In genomic region chr4:103120028-103120384, GRCm38 (mm10) we compare ENCODE assay signal across 8 mouse cellular contexts. TPM values are rescaled to one million over a fixed set of nuclear protein-coding genes. Genes with fewer than 3 reads are reported as not detected.
DNase-seq lines count a peak whose midpoint lies in the region; ATAC-seq and TF ChIP-seq lines count a peak whose summit lies in the region.

No protein-coding gene starts in this region.

- 12% methylated on average over 4 of the region's 4 CpGs for WGBS in heart, embryonic 13.5 days
- WGBS in forebrain, embryonic 14.5 days: 12% methylated on average over 4 of the region's 4 CpGs
- WGBS in liver, postnatal 0 days (ENCODE audit: insufficient replicate concordance): 4% methylated on average over 4 of the region's 4 CpGs

- no peak for ATAC-seq in heart, embryonic 13.5 days (ENCODE audit: extremely low read depth, insufficient number of reproducible peaks, low FRiP score, low TSS enrichment)
- ATAC-seq in forebrain, embryonic 14.5 days: no peak
- peak; percentile 54 for ATAC-seq in liver, postnatal 0 days

- H3K27ac ChIP-seq in heart, embryonic 13.5 days (replicated peaks): peak overlapping the region; percentile 98
- 0 out of 2 replicates have a peak overlapping the region, but pooled peaks have one; percentile 77 for H3K27ac ChIP-seq in forebrain, embryonic 14.5 days (ENCODE audit: low read depth, low read length)
- H3K27ac ChIP-seq in liver, postnatal 0 days (ENCODE audit: low read depth): peak overlapping the region; percentile 99

- no peak for TF ChIP-seq EP300 in liver, postnatal 0 days (IDR thresholded peaks at IDR 0.05; ENCODE audit: low read depth)

- intact Hi-C loops in heart, postnatal 10 days (cut with DNase I): loop anchor here (5.0 kb wide), 1 partner anchor 1768 kb away; no protein-coding TSS in a partner anchor
- intact Hi-C loops in left cerebral cortex, postnatal 36 days (cut with DNase I): no loop called here

- H3K27me3 ChIP-seq in heart, embryonic 13.5 days (replicated peaks): no peaks in the 10 kb centered on the region
- H3K27me3 ChIP-seq in forebrain, embryonic 14.5 days (replicated peaks; ENCODE audit: control insufficient read depth, insufficient read depth, low read length): no peaks in the 10 kb centered on the region
- no peaks in the 10 kb centered on the region for H3K27me3 ChIP-seq in liver, postnatal 0 days (ENCODE audit: insufficient read depth, low read length)

- peak overlapping the region; percentile 97 for H3K9ac ChIP-seq in heart, embryonic 13.5 days
- H3K9ac ChIP-seq in forebrain, embryonic 14.5 days (ENCODE audit: low read length): peak overlapping the region; percentile 84
- H3K9ac ChIP-seq in liver, postnatal 0 days (replicated peaks): peak overlapping the region; percentile 95

- H3K4me2 ChIP-seq in heart, embryonic 13.5 days: peak overlapping the region; percentile 71
- H3K4me2 ChIP-seq in forebrain, embryonic 14.5 days (ENCODE audit: low read length): peak overlapping the region; percentile 89
- peak overlapping the region; percentile 66 for H3K4me2 ChIP-seq in liver, postnatal 0 days (ENCODE audit: low read depth, low read length)

- DNase-seq in heart, postnatal 10 days: no peak
- peak; percentile 17 for DNase-seq in ES-CJ7 (ENCODE audit: low read depth, low spot score)
- peak; percentile 2 for DNase-seq in forebrain, embryonic 14.5 days (ENCODE audit: low spot score)
- peak; percentile 46 for DNase-seq in liver, postnatal 0 days
- no peak for DNase-seq in left cerebral cortex, postnatal 36 days (ENCODE audit: low spot score in 2 of 2)
- no peak for DNase-seq in spleen, postnatal 10 days (ENCODE audit: low spot score in 2 of 2)
- no peak for DNase-seq in adrenal gland, postnatal 14 days

- peaks cover 15% of the 10 kb centered on the region for H3K36me3 ChIP-seq in heart, embryonic 13.5 days
- 0 out of 2 replicates have a peak, but pooled peaks cover 4% of the 10 kb centered on the region for H3K36me3 ChIP-seq in forebrain, embryonic 14.5 days (ENCODE audit: control insufficient read depth, insufficient read depth, low read length)
- H3K36me3 ChIP-seq in liver, postnatal 0 days (replicated peaks; ENCODE audit: insufficient read depth, low read length): peaks cover 5% of the 10 kb centered on the region

- peak overlapping the region; percentile 91 for H3K4me3 ChIP-seq in heart, embryonic 13.5 days
- peak overlapping the region; percentile 84 for H3K4me3 ChIP-seq in forebrain, embryonic 14.5 days (ENCODE audit: low read depth, low read length)
- H3K4me3 ChIP-seq in liver, postnatal 0 days (ENCODE audit: low read depth, low read length): peak overlapping the region; percentile 90

- peaks cover 41% of the 10 kb centered on the region for H3K4me1 ChIP-seq in heart, embryonic 13.5 days
- peaks cover 15% of the 10 kb centered on the region for H3K4me1 ChIP-seq in forebrain, embryonic 14.5 days (ENCODE audit: control insufficient read depth, insufficient read depth, low read length)
- peaks cover 24% of the 10 kb centered on the region for H3K4me1 ChIP-seq in liver, postnatal 0 days (ENCODE audit: insufficient read depth)

- no peak for TF ChIP-seq CTCF in liver, postnatal 0 days (IDR thresholded peaks at IDR 0.05; ENCODE audit: low read depth)

- no peaks in the 10 kb centered on the region for H3K9me3 ChIP-seq in heart, embryonic 13.5 days
- no peaks in the 10 kb centered on the region for H3K9me3 ChIP-seq in forebrain, embryonic 14.5 days (replicated peaks; ENCODE audit: control insufficient read depth, low read length)
- no peaks in the 10 kb centered on the region for H3K9me3 ChIP-seq in liver, postnatal 0 days (ENCODE audit: low read length)

RNA-seq across cellular contexts. Expression of gene Wdr78, which starts 5.7 kb away (rescaled TPM):
- polyA plus RNA-seq in heart, embryonic 13.5 days (2015; fragmentation: Nextera tagmentation; extraction: Ambion mirVana): 0.83 and 1.4 TPM in 2 replicates
- total RNA-seq in heart, postnatal 10 days (2021): 1 to 10 TPM; 1.1 to 1.4 TPM
- 3.4 and 5.3 TPM in 2 replicates for polyA plus RNA-seq in forebrain, embryonic 14.5 days (2014; fragmentation: Nextera tagmentation; extraction: Ambion mirVana)
- 0.06 and 0.12 TPM in 2 replicates for polyA plus RNA-seq in liver, postnatal 0 days (2015; fragmentation: Nextera tagmentation; extraction: Ambion mirVana)
- 10 to 100 TPM; 10.6 to 17.4 TPM for total RNA-seq in left cerebral cortex, postnatal 36 days (2021)
- 2.4 and 3.6 TPM in 2 replicates for total RNA-seq in adrenal gland, postnatal 14 days (2021)

RNA-seq across cellular contexts. Expression of gene Mier1, which starts 5.8 kb away (rescaled TPM):
- 24.0 and 29.3 TPM in 2 replicates for polyA plus RNA-seq in heart, embryonic 13.5 days (2015; fragmentation: Nextera tagmentation; extraction: Ambion mirVana)
- 10 to 100 TPM; 34.6 to 37.3 TPM for total RNA-seq in heart, postnatal 10 days (2021)
- 22.5 and 27.1 TPM in 2 replicates for polyA plus RNA-seq in forebrain, embryonic 14.5 days (2014; fragmentation: Nextera tagmentation; extraction: Ambion mirVana)
- 22.6 and 25.4 TPM in 2 replicates for polyA plus RNA-seq in liver, postnatal 0 days (2015; fragmentation: Nextera tagmentation; extraction: Ambion mirVana)
- 10 to 100 TPM; 41.1 to 43.6 TPM for total RNA-seq in left cerebral cortex, postnatal 36 days (2021)
- 68.2 and 71.1 TPM in 2 replicates for total RNA-seq in adrenal gland, postnatal 14 days (2021)

Comparison
In these comparisons a context has a peak if more than half of its experiments do, and no peak if none do; other contexts are left out.
1. DNase-seq: peak in ES-CJ7 (single experiment), forebrain, embryonic 14.5 days (single experiment) and liver, postnatal 0 days (single experiment); none in heart, postnatal 10 days (0 of 2), left cerebral cortex, postnatal 36 days (0 of 2), spleen, postnatal 10 days (0 of 2) and adrenal gland, postnatal 14 days (single experiment).
2. Peak in every context shown above with its lines, with median percentiles within 50 percentile points of each other: H3K27ac ChIP-seq, H3K4me2 ChIP-seq, H3K4me3 ChIP-seq and H3K9ac ChIP-seq.